Mouse (Mus musculus) bone marrow macrophage, adult 2 months (primary cell): ENCODE results near the gene Zfp423.

Experiments
- CTCF ChIP-seq: IDR thresholded peaks from 2 replicates; pipeline ENCODE4 v1.5.1; 2012; ENCODE audit warnings: low read depth, mild to moderate bottlenecking, low read length, moderate library complexity
- POLR2A ChIP-seq: IDR thresholded peaks from 2 replicates; pipeline ENCODE4 v1.6.1; 2012; ENCODE audit warnings: mild to moderate bottlenecking, low read depth, low read length, borderline replicate concordance

DNA sequence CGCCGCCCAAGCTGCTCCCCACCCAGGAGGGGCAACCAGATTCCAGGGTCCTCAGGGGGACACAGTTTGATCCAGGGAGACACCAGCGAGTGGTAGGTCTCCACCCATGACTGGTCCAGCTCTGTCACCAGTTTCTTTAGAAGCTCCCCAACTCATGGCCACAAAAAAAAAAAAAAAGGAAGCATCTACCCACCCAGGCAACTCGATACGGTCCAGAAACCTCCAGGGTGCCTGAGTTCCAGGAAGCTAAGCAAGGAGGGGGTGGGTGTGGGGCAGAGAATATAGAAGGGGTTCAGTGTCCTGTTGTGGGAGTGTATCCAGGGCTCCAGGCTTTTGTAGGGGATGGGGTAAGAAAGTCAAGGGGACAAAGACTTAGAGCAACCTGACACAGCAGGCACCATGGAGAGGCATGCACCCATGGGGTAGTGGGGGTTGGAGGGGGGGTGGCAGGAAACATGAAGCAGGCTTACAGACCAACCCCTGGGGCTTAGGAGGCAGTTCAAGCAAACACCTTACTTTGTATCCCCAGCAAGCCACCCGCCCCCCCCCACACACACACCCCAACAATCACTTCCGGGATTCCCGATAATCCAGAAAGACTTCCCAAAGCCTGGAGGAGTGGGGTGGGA is 20.0 kb downstream of the Zfp423 start:
- no peak for TF ChIP-seq CTCF
- no peak for TF ChIP-seq POLR2A
